Mouse (Mus musculus) midbrain, postnatal 0 days (tissue): ENCODE data around the gene Adamts15. TPM values are rescaled to one million over a fixed set of nuclear protein-coding genes. Genes with fewer than 3 reads are reported as not detected.

ENCODE experiments used
- ATAC-seq: fragments of 200-750 bp; cut with Nextera tagmentation; 2 replicates; pipeline ENCODE4 v1.8.0; 2017; ENCODE audit warnings: moderate number of reproducible peaks, mild to moderate bottlenecking, moderate TSS enrichment, moderate library complexity; ENCODE audit not compliant: low FRiP score
- DNase-seq: peaks from one replicate; pipeline ENCODE4 v3.0.0-alpha.2; 2015; ENCODE audit warnings: low spot score
- H3K27ac ChIP-seq: fragments of 300-500 bp; sonication (generic); 2 replicates; pipeline ENCODE4 v1.5.1; 2014; ENCODE audit warnings: low read depth, mild to moderate bottlenecking, low read length, mixed read lengths
- H3K27me3 ChIP-seq: fragments of 300-500 bp; sonication (generic); 2 replicates; pipeline ENCODE4 v1.6.1; 2014; ENCODE audit warnings: low read length, control low read depth, mixed read lengths; ENCODE audit not compliant: insufficient read depth
- H3K36me3 ChIP-seq: fragments of 300-500 bp; sonication (generic); 2 replicates; pipeline ENCODE4 v1.6.1; 2014; ENCODE audit warnings: low read length, control low read depth, mixed read lengths; ENCODE audit not compliant: insufficient read depth
- H3K4me1 ChIP-seq: fragments of 300-500 bp; sonication (generic); 2 replicates; pipeline ENCODE4 v1.6.1; 2014; ENCODE audit warnings: mild to moderate bottlenecking, control low read depth, antibody characterized with exemption, low read length, mixed read lengths; ENCODE audit not compliant: insufficient read depth
- H3K4me2 ChIP-seq: fragments of 300-500 bp; sonication (generic); 2 replicates; pipeline ENCODE4 v1.6.1; 2014; ENCODE audit warnings: low read depth, mild to moderate bottlenecking, low read length, mixed read lengths; ENCODE audit not compliant: poor library complexity, severe bottlenecking
- H3K4me3 ChIP-seq: fragments of 300-500 bp; sonication (generic); 2 replicates; pipeline ENCODE4 v1.5.1; 2014; ENCODE audit warnings: low read depth, mild to moderate bottlenecking, low read length, moderate library complexity
- H3K9ac ChIP-seq: fragments of 300-500 bp; sonication (generic); replicated peaks from 2 replicates; pipeline ENCODE4 v1.6.1; 2014; ENCODE audit warnings: mild to moderate bottlenecking, low read length, moderate library complexity, mixed read lengths; ENCODE audit not compliant: poor library complexity, severe bottlenecking
- H3K9me3 ChIP-seq: fragments of 300-500 bp; sonication (generic); 2 replicates; pipeline ENCODE4 v1.6.1; 2016; ENCODE audit warnings: low read length, control low read depth
- CTCF ChIP-seq: IDR thresholded peaks from 2 replicates; pipeline ENCODE4 v1.5.1; 2016; ENCODE audit warnings: antibody characterized with exemption, mild to moderate bottlenecking
- WGBS: fragments of 180-500 bp; shearing (Covaris S2); extraction: QIAGEN DNeasy Blood & Tissue Kit; methylation state at CpG from one replicate; pipeline ENCODE4 v1.1.7; 2014; 5-methylcytosine and 5-hydroxymethylcytosine counted together
- polyA plus RNA-seq: library from polyadenylated mRNA; unstranded; fragments of >200 nt; fragmentation: Nextera tagmentation; extraction: Ambion mirVana; gene quantifications from 2 replicates; pipeline ENCODE4 v1.2.1, GENCODE M21; 2015
- total RNA-seq: library from RNA; depleted of rRNA; stranded (reverse); fragments of >200 nt; gene quantifications from 2 replicates; pipeline ENCODE4 v1.2.3, GENCODE M21; 2014

Gene Adamts15
- total and polyA plus RNA-seq, 2 experiments from 2014 or later: 4.7 to 18.3 TPM

DNA sequence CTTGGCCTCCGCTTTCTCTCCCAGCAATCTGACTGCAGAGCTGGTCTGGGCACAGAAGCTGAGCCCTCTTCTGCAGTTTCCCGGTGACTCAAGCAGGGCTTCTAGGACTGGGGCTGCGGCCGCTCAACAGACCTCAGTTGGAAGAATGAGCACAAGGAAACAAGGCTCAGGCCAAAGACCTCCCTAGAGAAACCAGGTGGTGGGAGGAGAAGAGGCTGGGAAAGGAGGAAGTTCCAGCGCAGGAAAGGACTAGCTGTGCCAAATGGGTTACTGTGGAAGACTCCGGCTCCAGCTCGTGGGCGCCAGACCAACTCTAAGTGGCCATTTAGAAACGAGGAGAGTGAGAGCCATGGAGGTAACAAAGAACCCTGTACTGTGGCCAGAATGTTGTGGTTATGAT lies 2.6 kb downstream of the Adamts15 start:
- Histone ChIP-seq H3K9me3 (no peaks in the 10 kb centered on the region), H3K4me3 (no peak overlapping the region), H3K4me1 (no peaks in the 10 kb centered on the region), H3K4me2 (peak overlapping the region; percentile 45; the same call in 1 of the 2 replicates), H3K27ac (no peak overlapping the region), H3K9ac (no peak overlapping the region), H3K36me3 (no peaks in the 10 kb centered on the region), H3K27me3 (no peaks in the 10 kb centered on the region)
- DNase-seq (no peak), ATAC-seq (no peak)
- no peak for TF ChIP-seq CTCF
- 86% methylated on average over 9 of the region's 9 CpGs for WGBS

GRCm38 (mm10) chr9:30918466-30919356 lies 3.5 kb downstream of the Adamts15 start:
- ATAC-seq: no peak
- no peak for DNase-seq
- Histone ChIP-seq H3K9me3 (no peaks in the 10 kb centered on the region), H3K4me2 (peak overlapping the region; percentile 45), H3K36me3 (no peaks in the 10 kb centered on the region), H3K27ac (no peak overlapping the region), H3K4me3 (peak overlapping the region; percentile 20), H3K9ac (no peak overlapping the region; the same call in 1 of the 2 replicates), H3K4me1 (no peaks in the 10 kb centered on the region), H3K27me3 (no peaks in the 10 kb centered on the region)
- no peak for TF ChIP-seq CTCF
- WGBS: 37% methylated on average over 12 of the region's 12 CpGs

- ATAC-seq: no peak
- TF ChIP-seq CTCF: no peak
- 85% methylated on average over 6 of the region's 6 CpGs for WGBS
These were observed 5.8 kb downstream of the Adamts15 start for GRCm38 (mm10) chr9:30916266-30916968.

DNA sequence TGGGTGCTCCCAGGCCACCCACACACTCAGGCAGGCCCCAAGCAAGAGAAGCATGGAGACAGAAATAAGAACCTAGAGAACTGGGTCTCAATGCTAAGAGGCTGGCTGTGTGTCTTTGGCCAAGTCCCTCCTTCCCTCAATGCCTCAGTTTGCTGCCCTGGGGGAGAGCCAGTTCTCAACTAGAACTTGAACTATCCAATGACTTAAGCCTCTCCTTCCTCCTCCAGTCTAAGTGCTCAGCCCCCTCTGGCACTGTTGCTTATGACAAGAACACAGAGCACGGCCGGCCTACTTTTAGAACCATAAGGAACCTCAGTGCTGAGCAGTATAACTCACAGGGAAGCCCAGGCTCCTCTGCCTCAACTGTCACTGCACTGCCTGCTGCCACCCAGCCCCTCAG lies 8.0 kb downstream of the Adamts15 start:
- Histone ChIP-seq H3K9ac (no peak overlapping the region), H3K36me3 (0 out of 2 replicates have a peak, but pooled peaks cover 9% of the 10 kb centered on the region), H3K27me3 (no peaks in the 10 kb centered on the region), H3K9me3 (no peaks in the 10 kb centered on the region), H3K4me1 (no peaks in the 10 kb centered on the region), H3K27ac (no peak overlapping the region), H3K4me3 (no peak overlapping the region), H3K4me2 (no peak overlapping the region)
- TF ChIP-seq CTCF: no peak
- 81% methylated on average over 2 of the region's 2 CpGs for WGBS
- ATAC-seq (no peak), DNase-seq (no peak)

More at GRCm38 (mm10) chr9:30916266-30916968, 5.8 kb downstream of the Adamts15 start:
- H3K4me2 ChIP-seq: no peak overlapping the region
- H3K4me1 ChIP-seq: no peaks in the 10 kb centered on the region
- H3K9ac ChIP-seq: no peak overlapping the region
- DNase-seq: no peak
- H3K36me3 ChIP-seq: no peaks in the 10 kb centered on the region
- H3K9me3 ChIP-seq: no peaks in the 10 kb centered on the region
- no peak overlapping the region for H3K4me3 ChIP-seq
- H3K27me3 ChIP-seq: no peaks in the 10 kb centered on the region
- no peak overlapping the region for H3K27ac ChIP-seq

DNA sequence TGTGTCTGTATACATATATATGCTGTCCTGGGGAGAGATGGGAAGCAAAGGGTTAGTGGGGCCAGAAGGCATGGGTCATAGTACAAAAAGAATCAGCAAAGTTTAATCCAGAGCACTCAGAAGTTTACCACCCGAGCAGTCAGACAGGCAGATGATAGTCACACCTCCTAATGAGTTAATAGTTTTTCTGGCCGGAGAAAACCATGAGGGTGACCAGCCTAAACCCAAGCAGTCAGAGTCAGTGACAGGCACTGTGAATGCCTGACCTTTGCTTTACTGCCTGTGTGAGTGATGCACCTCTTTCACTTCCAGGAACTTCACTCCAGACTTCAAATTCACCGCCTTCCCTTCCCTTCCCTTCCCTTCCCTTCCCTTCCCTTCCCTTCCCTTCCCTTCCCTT lies 8.8 kb downstream of the Adamts15 start:
- no peak overlapping the region for H3K4me2 ChIP-seq
- no peaks in the 10 kb centered on the region for H3K4me1 ChIP-seq
- H3K9ac ChIP-seq: no peak overlapping the region
- H3K27ac ChIP-seq: no peak overlapping the region
- H3K9me3 ChIP-seq: no peaks in the 10 kb centered on the region
- no peaks in the 10 kb centered on the region for H3K27me3 ChIP-seq
- 0 out of 2 replicates have a peak, but pooled peaks cover 9% of the 10 kb centered on the region for H3K36me3 ChIP-seq
- no peak overlapping the region for H3K4me3 ChIP-seq
- no peak for TF ChIP-seq CTCF
- ATAC-seq (no peak), DNase-seq (no peak)
- WGBS: 65% methylated on average over 3 of the region's 3 CpGs

DNA sequence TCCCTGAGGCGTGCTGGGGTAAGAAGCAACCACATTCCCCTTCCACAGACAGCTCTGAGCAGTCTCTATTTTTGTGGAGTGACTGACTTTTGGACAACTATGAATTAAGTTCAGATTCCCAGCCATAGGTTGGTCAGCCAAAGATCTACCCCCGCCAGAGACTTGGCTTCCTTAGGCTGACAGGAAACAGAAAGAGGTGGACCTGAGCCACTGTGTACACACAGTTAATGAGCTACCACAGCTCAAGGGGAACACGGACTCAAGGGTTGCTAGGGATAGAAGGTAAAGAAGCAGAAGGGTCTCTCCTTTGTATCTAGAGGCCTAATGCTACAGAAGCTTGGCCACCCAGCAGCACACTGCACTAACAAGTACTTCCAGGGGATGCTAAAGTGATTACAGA lies 10.1 kb downstream of the Adamts15 start:
- no peak overlapping the region for H3K4me2 ChIP-seq
- 0 out of 2 replicates have a peak, but pooled peaks cover 9% of the 10 kb centered on the region for H3K36me3 ChIP-seq
- DNase-seq (no peak), ATAC-seq (no peak)
- no peaks in the 10 kb centered on the region for H3K4me1 ChIP-seq
- no peak overlapping the region for H3K4me3 ChIP-seq
- H3K9me3 ChIP-seq: no peaks in the 10 kb centered on the region
- H3K27me3 ChIP-seq: no peaks in the 10 kb centered on the region
- WGBS: 73% methylated on average over 3 of the region's 3 CpGs
- no peak overlapping the region for H3K9ac ChIP-seq
- no peak for TF ChIP-seq CTCF
- no peak overlapping the region for H3K27ac ChIP-seq
